Mouse (Mus musculus) midbrain, embryonic 10.5 days (tissue): ENCODE measurements around the gene Insl5. TPM values are rescaled to one million over a fixed set of nuclear protein-coding genes. Genes with fewer than 3 reads are reported as not detected.

Experiments used
- DNase-seq: peaks from one replicate; pipeline ENCODE4 v3.0.0-alpha.2; 2017; ENCODE audit warnings: low spot score
- H3K27ac ChIP-seq: fragments of 300-500 bp; sonication (generic); replicated peaks from 2 replicates; pipeline ENCODE4 v1.5.1; 2016; ENCODE audit warnings: mild to moderate bottlenecking
- H3K27me3 ChIP-seq: fragments of 300-500 bp; sonication (generic); 2 replicates; pipeline ENCODE4 v1.6.1; 2016; ENCODE audit warnings: low read depth, mild to moderate bottlenecking; ENCODE audit not compliant: poor library complexity, severe bottlenecking
- H3K36me3 ChIP-seq: fragments of 300-500 bp; sonication (generic); 2 replicates; pipeline ENCODE4 v1.6.1; 2016; ENCODE audit warnings: mild to moderate bottlenecking, moderate library complexity
- H3K4me1 ChIP-seq: fragments of 300-500 bp; sonication (generic); 2 replicates; pipeline ENCODE4 v1.6.1; 2016
- H3K4me3 ChIP-seq: fragments of 300-500 bp; sonication (generic); 2 replicates; pipeline ENCODE4 v1.5.1; 2016; ENCODE audit warnings: mild to moderate bottlenecking, moderate library complexity
- H3K9me3 ChIP-seq: fragments of 300-500 bp; sonication (generic); replicated peaks from 2 replicates; pipeline ENCODE4 v1.6.1; 2016; ENCODE audit warnings: mild to moderate bottlenecking
- WGBS: fragments of 180-500 bp; shearing (Covaris S2); methylation state at CpG from one replicate; pipeline ENCODE4 v1.1.7; 2016; 5-methylcytosine and 5-hydroxymethylcytosine counted together
- polyA plus RNA-seq: library from polyadenylated mRNA; unstranded; fragments of >200 nt; fragmentation: Nextera tagmentation; extraction: Ambion mirVana; gene quantifications from 2 replicates; pipeline ENCODE4 v1.2.1, GENCODE M21; 2016

The Insl5 gene
- polyA plus RNA-seq, 1 experiment from 2014 or later, result 0.23 TPM

DNA sequence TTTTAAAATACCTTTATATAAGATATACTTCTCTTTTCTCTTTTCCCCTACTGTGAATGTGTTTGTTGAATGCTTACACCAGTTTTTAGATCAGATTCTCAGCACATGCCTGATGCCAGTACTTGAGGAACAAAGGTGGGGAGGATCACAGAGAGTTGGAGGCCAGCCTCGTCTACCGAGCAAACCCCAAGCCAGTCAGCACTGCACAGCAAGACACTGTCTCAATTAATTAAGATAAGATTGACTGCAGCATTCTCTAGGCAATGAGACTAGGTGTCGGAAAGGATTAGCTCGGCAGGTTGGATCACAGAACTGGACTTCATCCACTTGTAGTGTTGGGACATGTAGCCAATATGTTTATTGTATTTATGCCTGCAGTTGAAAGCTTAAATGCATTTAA lies 39.3 kb downstream of the Insl5 start:
- H3K4me1 ChIP-seq, result no peaks in the 10 kb centered on the region
- DNase-seq, result no peak
- WGBS, result 52% methylated on average over 4 of the region's 4 CpGs

DNA sequence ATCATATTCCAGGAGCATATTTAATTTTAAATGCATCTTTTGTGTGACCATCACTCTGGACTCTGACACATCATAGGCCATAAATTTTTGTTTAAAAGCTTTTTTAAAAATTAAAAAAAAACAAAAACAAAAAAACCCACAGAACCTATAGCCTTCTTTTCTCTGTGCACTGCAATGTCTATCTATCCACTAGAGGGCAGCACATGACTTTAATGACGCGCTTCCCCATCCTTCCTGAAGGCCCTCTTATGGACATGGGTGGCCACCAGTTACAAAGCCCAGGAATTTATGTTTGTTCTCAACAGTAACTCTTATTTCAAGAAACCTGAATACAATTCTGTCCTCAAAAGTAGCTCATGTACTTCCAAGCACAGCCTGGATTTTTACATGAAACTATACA lies 39.7 kb downstream of the Insl5 start:
- Histone ChIP-seq H3K4me3 (no peak overlapping the region), H3K4me1 (no peaks in the 10 kb centered on the region), H3K27me3 (no peaks in the 10 kb centered on the region), H3K36me3 (no peaks in the 10 kb centered on the region), H3K9me3 (no peaks in the 10 kb centered on the region), H3K27ac (no peak overlapping the region)
- DNase-seq, result peak; percentile 32
- whole genome bisulfite sequencing, result 4% methylated on average over 2 of the region's 2 CpGs

More for the DNA sequence above, 39.3 kb downstream of the Insl5 start:
- Histone ChIP-seq H3K36me3 (no peaks in the 10 kb centered on the region), H3K4me3 (no peak overlapping the region), H3K27ac (no peak overlapping the region), H3K27me3 (no peaks in the 10 kb centered on the region), H3K9me3 (no peaks in the 10 kb centered on the region)

- H3K4me3 ChIP-seq, result no peak overlapping the region
- no peak for DNase-seq
- no peaks in the 10 kb centered on the region for H3K27me3 ChIP-seq
- H3K27ac ChIP-seq, result no peak overlapping the region
- no peaks in the 10 kb centered on the region for H3K4me1 ChIP-seq
- no peaks in the 10 kb centered on the region for H3K9me3 ChIP-seq
- no peaks in the 10 kb centered on the region for H3K36me3 ChIP-seq
- WGBS, result 77% methylated on average over 7 of the region's 7 CpGs
Measured at GRCm38 (mm10) chr4:102986173-102986572, 40.5 kb downstream of the Insl5 start.

DNA sequence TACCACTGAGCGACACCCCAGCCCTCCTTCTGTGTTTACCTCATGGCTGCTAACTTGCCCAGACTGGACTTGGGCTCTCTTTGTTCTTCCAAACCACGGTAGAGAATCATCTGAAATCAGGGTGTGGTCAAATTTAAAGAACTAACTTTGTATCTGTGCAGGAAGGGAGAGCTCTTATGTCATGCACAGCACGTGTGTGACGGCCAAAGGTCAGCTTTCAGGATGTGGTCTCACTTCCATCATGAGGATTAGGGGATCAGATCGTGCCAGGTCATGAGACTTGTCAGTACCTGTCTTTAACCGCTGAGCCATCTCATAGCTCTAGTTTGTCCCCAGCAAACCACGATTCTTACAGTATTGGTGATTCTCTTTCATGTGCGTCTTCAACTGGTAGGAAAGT lies 44.9 kb downstream of the Insl5 start:
- Histone ChIP-seq H3K27me3 (peaks cover 36% of the 10 kb centered on the region), H3K4me3 (no peak overlapping the region), H3K9me3 (no peaks in the 10 kb centered on the region), H3K27ac (no peak overlapping the region), H3K4me1 (peaks cover 20% of the 10 kb centered on the region), H3K36me3 (no peaks in the 10 kb centered on the region)
- WGBS, result 87% methylated on average over 8 of the region's 8 CpGs
- no peak for DNase-seq

GRCm38 (mm10) chr4:102979385-102979784 lies 47.3 kb downstream of the Insl5 start:
- no peak for DNase-seq
- H3K4me3 ChIP-seq, result peak overlapping the region; percentile 52

GRCm38 (mm10) chr4:102978440-102978839 lies 48.2 kb downstream of the Insl5 start, which contains the start of gene Tctex1d1:
Tctex1d1 (plus strand) TSS chr4:102978606.
- Histone ChIP-seq H3K27me3 (peaks cover 48% of the 10 kb centered on the region), H3K9me3 (no peaks in the 10 kb centered on the region), H3K27ac (no peak within 1 kb of the TSS; the same call in 1 of the 2 replicates), H3K4me3 (peak within 1 kb of the TSS; percentile 52), H3K4me1 (peaks cover 29% of the 10 kb centered on the region), H3K36me3 (no peaks in the 10 kb centered on the region)
- 2% methylated on average over 13 of the region's 13 CpGs for WGBS
- DNase-seq, result peak; percentile 52

More at GRCm38 (mm10) chr4:102979385-102979784, 47.3 kb downstream of the Insl5 start:
- H3K27me3 ChIP-seq, result peaks cover 46% of the 10 kb centered on the region
- H3K27ac ChIP-seq, result no peak overlapping the region
- H3K36me3 ChIP-seq, result no peaks in the 10 kb centered on the region
- H3K9me3 ChIP-seq, result no peaks in the 10 kb centered on the region
- WGBS, result 65% methylated on average over 5 of the region's 5 CpGs
- H3K4me1 ChIP-seq, result peaks cover 29% of the 10 kb centered on the region

GRCm38 (mm10) chr4:102977778-102978321 lies 48.8 kb downstream of the Insl5 start:
- H3K4me3 ChIP-seq, result peak overlapping the region; percentile 52
- no peaks in the 10 kb centered on the region for H3K36me3 ChIP-seq
- H3K9me3 ChIP-seq, result no peaks in the 10 kb centered on the region
- peaks cover 29% of the 10 kb centered on the region for H3K4me1 ChIP-seq
- 11% methylated on average over 16 of the region's 16 CpGs for WGBS
- H3K27me3 ChIP-seq, result peaks cover 48% of the 10 kb centered on the region
- H3K27ac ChIP-seq, result no peak overlapping the region
- DNase-seq, result peak; percentile 25

- Histone ChIP-seq H3K27me3 (peaks cover 48% of the 10 kb centered on the region), H3K9me3 (no peaks in the 10 kb centered on the region), H3K36me3 (no peaks in the 10 kb centered on the region), H3K4me1 (peaks cover 29% of the 10 kb centered on the region), H3K27ac (no peak overlapping the region), H3K4me3 (no peak overlapping the region)
- DNase-seq, result peak; percentile 19
- 17% methylated on average over 12 of the region's 12 CpGs for WGBS
Measured at GRCm38 (mm10) chr4:102976290-102977275, 50.1 kb downstream of the Insl5 start.

DNA sequence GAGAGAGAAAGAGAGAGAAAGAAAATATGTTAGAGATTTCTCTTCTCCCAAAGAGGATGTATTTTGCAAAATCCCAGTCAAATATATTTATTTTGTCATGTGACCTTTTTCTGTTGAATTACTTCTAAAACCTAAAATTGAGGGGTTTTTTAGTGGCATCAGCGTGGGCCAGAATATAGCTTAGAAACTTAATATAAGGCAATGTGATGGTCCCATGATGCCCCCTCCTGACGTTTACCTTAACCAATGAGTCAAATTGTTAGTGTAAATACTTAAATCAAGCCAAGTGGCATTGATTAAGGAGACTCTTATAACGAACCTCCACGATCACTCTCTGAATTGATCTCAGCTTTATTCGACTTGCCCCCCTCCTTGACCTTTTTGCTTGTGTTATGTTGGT lies 52.5 kb downstream of the Insl5 start:
- no peaks in the 10 kb centered on the region for H3K9me3 ChIP-seq
- H3K4me1 ChIP-seq, result peaks cover 29% of the 10 kb centered on the region
- 66% methylated on average over 5 of the region's 5 CpGs for WGBS
- DNase-seq, result no peak
- no peak overlapping the region for H3K27ac ChIP-seq
- no peak overlapping the region for H3K4me3 ChIP-seq
- H3K36me3 ChIP-seq, result no peaks in the 10 kb centered on the region
- peaks cover 36% of the 10 kb centered on the region for H3K27me3 ChIP-seq

DNA sequence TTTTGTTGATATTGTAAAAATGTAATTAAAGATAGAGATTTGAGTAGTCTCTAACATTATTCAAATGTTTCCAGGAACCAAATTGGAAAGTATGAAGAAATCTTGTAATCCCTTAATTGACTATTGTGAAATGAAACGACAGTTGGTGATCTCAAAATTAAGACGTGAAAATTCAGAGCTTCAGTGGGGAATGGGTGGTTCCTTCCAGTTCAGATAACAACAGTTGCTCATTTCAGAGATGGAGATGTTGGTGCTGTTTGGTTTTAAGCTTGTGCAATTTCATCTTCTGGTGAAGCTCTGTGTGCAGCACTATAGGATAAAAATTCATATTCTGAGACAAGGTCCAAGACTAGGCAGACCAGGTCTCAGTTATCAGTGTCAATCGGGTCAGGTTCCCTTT lies 54.6 kb downstream of the Insl5 start:
- H3K27ac ChIP-seq, result no peak overlapping the region
- H3K27me3 ChIP-seq, result peaks cover 15% of the 10 kb centered on the region
- DNase-seq, result no peak
- no peak overlapping the region for H3K4me3 ChIP-seq
- WGBS, result 79% methylated on average over 3 of the region's 3 CpGs
- no peaks in the 10 kb centered on the region for H3K9me3 ChIP-seq
- H3K36me3 ChIP-seq, result no peaks in the 10 kb centered on the region
- peaks cover 13% of the 10 kb centered on the region for H3K4me1 ChIP-seq

DNA sequence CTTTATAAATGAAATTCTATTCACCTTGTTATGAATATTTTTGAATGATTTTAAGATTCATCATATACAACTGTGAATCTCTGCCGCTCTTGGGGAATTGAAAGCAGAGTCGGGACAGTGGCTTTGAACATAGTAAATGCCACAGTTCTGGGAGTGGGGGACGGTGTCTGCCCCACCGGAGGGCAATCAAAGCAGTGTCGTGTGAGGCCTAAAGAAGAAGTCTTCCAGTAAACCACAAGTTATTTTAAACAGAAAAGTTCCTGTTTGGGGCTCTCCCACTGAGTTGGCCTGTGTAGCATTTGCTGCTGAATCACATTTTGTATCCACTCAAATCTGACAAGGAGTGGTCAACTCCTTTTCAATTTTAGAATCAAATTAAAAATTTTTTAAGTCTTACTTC lies 55.5 kb downstream of the Insl5 start:
- 88% methylated on average over 5 of the region's 5 CpGs for WGBS
- Histone ChIP-seq H3K9me3 (no peaks in the 10 kb centered on the region), H3K27ac (no peak overlapping the region), H3K27me3 (peaks cover 11% of the 10 kb centered on the region; the same call in 1 of the 2 replicates), H3K4me1 (peaks cover 7% of the 10 kb centered on the region), H3K36me3 (no peaks in the 10 kb centered on the region), H3K4me3 (no peak overlapping the region)
- no peak for DNase-seq

DNA sequence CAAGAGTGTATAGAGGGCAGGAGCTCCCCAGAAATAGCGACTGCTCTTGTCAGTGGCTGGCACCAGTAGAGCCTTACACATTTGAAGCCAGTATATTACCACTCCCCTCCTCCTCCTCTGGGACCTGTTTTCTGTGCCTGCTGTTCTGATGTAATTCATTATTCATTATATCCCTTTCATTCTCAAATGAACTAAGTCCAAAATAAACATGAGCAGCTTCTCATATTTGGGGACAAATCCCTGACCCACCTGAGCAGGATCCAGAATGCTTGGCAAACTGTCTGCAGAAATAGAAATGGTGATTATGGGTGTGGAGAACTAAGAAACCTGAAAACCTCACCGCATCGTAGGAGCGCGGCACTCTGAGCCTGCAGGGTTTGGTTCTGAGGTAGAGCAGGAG lies 57.0 kb downstream of the Insl5 start:
- Histone ChIP-seq H3K4me3 (no peak overlapping the region), H3K27ac (no peak overlapping the region), H3K4me1 (peaks cover 9% of the 10 kb centered on the region; the same call in 1 of the 2 replicates), H3K27me3 (peaks cover 4% of the 10 kb centered on the region; the same call in 1 of the 2 replicates), H3K36me3 (no peaks in the 10 kb centered on the region), H3K9me3 (no peaks in the 10 kb centered on the region)
- 95% methylated on average over 5 of the region's 5 CpGs for WGBS
- DNase-seq, result no peak
